Mouse (Mus musculus): ENCODE results near the gene Myom3.

The Myom3 gene

DNA sequence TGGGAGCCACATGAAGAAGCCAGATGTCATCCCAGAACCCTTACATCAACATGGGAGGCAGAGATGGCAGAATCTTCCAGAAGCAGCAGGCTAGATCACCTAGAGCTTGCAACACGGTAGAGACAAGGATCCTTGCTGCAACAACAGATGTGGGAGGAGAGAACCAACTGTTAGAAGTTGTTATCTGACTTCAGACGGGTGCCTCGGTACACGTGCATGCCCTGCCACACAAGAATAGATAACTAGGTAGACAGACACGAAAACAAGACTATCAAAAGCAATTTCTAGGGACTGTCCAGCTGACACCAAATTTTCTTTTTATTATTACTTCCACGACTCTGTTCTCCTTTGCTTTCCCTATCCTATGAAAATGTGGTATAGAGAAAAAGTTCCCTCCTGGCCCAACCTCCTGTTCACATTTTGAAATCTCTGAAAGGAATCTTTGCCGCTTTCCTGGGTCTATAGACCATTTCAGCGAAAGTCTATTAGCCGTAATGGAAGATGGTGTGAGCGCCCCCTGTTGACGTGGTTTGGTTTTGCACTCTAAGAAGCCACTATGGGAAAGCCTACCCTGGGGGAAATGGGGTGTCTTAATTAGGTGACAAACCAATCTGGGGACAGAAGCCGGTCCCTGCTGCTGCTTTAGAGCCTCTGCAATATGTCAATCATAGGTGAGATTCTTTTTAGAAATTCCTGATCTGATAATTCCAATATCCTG lies 57.5 kb downstream of the Myom3 start:
- DNase-seq: peak; percentile 38 to 79

DNA sequence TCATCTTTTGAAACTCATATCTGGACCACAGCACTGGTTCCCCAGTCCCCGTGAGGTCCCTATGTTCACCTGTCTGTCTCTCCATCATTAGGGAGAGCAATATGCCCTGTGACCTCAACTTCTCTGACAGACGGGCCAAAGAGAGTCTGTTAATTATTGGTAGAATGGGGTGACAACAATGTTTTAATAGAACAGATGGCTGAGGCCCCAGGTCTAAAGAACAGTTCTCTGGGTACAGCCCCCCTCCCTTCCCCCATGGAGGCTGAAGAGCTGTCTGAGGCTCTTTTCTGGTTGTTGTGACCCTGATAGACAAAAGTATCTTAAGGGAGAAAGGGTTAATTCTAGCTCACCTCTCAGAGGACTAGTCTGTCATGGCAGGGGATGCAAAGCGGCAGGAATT lies 58.9 kb downstream of the Myom3 start:
- peak; percentile 72 to 81 for DNase-seq

DNA sequence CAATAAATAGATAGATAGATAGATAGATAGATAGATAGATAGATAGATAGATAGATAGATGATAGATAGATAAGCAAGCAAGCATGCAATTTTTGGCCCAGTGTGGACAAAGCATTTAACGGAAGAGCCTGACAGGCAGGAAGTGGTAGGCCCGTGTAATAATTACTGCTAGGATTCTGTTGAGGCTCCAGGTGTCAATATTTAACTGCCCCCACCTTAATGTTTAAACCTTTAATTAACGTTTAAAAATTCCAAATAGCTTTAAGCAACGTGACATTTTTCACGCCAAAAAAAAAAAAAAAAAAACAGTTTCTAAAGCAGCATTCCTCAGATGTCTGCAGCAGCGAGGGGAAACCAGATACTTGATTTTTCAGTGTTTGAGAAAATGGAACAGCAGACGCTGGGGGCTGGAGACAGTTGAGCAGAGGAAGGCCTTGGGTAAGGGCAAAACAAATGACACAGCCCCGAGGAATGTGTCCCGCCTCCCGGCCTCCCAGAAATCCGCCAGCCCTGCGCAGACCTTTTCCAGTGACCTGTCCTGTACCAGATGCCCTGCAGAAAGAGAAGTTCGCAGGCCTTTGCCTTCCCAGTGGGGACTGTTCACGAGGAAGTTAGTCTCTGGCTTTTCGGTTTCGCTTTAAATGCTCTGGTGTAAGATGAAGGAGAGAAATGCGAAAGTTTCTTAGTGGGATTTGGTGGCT lies 60.5 kb downstream of the Myom3 start:
- DNase-seq: peak; percentile 83 to 89

DNA sequence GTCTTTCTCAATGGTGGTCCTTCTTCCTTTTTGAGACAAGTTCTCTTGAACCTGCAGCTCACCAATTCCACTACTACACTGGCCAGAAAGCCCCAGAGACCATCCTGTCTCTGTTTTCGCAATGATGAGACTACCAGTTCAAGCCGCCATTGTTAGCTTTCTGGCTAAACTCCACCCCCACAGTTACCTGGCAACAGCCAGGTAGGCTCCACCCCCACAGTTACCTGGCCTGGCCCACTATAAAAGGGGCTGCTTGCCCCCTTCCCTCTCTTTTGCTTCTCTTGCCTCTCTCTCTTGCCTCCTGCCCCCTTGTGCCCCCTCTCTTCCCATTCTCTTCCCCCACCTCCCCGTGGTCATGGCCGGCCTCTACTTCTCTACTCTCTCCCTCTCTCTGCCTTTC lies 62.3 kb downstream of the Myom3 start:
- DNase-seq: no peak

DNA sequence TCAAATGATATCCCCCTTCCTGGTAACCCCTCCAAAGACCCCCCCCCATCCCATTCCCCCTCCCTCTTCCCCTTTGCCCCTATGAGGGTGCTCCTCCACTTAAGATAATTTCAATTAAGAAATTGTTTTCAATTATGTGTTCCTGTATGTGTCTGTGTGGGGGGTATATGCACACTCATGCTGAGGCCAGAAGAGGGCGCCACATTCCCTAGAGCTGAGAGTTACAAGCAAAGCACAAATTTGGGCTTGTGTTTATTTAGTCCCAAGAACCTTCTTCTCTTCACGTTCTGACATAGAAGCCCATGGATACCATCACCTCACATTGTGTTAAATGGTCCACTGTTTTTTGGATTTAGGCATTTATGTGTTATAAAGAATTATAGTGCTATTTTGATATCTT lies 63.8 kb downstream of the Myom3 start:
- peak in 1 of 2 experiments; percentile 77 for DNase-seq

DNA sequence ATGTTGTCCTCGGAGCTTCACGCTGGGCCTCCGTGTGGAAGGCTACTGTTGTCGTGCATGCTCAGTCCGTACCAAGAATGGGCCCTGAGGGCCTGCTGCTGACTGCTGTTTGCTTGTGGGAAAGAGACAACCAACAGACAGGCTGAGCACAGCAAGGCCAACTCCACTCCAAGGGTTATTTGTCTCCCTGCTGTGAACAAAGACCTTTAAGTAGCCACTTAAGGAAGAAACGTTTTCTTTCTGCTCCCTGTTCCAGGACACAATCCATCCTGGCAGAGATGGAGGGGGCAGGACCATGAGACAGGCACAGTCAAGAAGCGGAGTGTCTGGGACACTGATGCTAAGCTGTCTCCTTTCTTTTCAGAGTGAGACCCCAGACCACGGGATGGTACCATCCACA lies 64.7 kb downstream of the Myom3 start:
- DNase-seq: no peak

DNA sequence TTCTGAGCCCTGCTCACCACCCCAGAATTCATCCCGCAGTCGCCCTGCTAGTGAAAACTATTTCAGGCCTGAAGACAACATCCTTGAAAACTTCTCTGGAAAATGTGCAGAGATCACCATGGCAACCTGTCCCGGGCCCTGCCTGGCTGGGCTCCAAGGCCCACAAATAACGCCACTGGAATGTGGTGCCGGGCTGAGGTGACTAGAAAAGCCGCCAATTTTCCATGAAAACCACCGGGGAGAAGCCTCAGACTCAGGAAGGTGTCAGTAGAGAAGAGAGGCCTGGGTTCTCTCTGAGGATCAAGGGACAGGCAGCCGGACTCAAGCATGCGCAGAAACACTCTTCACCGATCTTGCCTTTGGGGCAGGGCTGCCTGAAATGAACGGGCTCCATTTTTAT lies 69.0 kb downstream of the Myom3 start:
- DNase-seq: peak; percentile 91 to 92

DNA sequence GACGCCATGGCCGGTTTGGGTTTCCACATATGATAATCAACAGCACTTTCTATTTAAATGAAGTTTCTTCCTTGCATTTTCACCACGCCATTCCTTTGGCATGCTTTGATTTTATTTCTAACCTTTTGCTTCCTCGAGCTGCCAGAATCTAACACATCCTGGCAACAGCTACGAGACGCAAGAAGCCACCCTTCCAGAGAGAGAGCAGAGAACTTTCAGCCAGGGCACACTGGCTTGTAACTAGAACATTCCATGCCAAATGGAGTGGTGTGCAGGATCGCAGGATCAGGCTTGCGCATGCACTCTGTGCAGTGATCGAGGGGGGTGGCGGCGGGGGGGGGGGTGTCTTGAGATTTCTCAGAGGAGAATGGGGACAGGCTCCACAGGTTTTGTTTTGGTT lies 72.6 kb downstream of the Myom3 start:
- peak; percentile 60 to 67 for DNase-seq

DNA sequence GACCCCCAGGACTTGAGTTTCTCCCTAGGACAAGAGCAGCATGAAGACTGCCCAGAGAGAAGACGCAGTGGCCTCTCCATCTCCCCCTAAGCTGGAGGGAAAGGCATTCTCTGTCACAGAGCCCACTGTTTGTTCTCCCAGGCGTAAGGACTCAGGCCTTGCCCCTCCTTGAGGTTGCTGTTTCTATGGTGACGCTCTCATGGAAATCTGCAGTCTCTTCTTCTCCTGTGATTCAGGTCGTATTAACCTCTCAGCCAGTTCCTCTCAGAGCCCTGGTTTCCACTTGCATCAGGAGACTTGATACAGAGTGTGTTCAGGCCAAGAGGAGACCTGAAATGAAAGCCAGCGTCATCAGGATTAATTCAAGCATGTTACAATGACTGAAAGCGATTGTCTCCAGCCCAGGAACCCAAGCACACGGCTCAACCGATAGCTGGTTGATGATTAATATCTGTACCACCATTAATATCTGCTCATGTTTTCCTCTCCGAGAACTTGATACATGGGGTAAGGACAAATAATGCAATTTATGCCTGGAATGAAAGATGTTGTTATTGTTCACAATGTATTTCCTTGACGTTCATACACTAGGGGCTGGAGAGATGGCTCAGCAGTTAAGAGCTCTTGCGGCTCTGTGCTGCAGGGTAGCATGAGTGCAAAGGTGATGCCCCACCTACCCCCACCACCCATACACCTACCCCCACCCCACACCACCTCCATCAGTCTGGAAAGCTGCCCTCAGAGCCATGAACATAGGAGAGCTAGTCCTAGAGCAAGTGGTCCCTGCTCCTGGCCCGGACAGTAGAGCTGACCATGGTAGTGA lies 74.0 kb downstream of the Myom3 start:
- DNase-seq: no peak

DNA sequence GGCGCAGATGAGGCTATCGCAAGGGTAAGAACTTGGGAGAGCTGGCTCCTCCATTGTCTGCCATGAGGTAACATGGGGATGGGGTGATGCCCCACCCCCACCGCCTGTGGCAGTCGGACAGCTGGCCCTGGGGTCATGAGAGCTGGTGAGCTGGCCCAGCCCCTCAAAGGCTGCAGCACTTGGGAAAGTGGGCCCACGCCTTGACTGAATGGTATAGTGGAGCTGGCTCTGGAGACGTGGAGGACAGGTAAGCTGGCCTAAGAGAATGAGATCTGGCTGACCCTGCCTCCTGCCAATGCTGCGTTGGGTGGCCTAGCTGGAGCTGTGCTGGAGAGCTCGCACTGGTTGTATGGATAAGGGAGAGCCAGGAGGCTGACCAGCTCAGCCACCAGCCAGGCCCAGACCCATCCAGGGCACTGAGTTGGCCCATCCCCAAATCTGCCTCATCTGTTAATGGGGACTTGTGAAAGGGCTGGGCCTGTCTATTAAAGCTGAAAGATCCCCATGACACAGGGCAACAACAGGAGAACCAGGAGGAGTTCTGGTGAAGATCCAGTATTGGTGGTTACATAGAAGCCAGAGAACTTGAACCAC lies 74.7 kb downstream of the Myom3 start:
- DNase-seq: no peak

DNA sequence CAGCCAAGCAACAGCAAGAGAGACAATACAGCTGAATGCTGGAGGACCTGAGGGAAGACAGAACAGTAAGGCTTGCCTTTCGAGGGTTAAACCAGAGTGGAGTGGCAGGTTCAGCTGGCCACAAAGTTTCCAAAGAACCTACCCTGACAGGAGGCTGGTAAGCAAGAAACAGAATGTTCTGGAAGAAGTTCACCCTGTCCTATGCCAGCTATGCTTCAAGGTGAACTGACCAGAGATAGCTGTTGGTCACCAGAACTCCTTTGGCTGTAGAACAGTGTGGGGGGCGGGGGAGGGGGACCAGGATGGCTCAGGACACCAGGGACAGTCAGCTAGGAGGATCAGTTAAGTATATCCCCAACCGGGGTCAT lies 79.4 kb downstream of the Myom3 start:
- DNase-seq: no peak

DNA sequence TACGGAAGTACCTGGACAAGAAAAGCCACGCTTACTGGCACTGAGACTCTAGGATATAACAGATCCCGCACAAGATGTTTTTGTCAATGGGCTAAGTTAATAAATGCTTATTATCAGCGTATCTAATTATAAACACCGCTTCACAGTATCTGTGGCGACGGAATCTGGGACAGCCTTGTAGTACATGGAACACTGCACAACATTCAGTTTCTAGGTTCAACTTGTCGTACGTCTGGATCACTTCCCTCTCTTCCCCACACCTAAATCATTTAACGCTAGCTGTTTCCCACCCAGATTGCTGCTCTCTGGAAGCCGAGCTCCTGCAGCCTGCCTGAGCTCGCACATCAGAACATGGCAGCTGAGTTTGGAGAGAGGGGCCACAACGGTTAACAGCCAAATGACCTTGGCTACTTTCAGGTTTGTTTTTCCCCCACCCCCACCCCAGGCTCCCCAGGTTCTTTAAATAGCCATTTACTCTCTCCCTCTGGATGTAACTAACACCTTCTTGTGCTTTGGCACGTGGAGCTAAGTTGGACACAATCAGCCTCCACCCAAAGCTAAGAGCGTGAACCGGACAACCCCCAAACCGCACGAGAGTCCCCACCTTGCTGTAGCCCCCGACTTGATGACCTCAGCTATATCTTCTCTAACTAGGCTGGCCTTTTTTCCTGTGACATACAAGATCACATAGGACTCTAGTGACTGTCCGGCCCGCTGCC lies 79.9 kb downstream of the Myom3 start:
- DNase-seq: no peak

DNA sequence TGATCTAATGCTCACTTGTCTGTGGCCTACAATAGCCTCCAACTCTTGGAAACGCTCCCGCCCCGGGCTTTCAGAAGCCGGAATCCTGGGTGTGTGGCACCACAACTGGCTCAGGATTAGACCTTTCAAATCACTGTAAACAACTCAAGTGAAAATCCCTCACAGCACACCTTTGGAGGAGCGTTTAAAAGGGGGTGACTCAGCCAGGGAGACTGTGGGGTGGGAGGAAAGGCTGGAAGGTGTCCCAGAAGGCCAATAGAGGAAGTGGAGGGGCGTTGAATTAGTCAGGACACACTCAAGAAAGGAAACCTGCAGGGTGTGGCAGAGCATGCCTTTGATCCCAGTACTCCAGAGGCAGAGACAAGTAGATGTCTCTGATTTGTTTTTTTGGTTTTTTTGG lies 84.9 kb downstream of the Myom3 start:
- no peak for DNase-seq

DNA sequence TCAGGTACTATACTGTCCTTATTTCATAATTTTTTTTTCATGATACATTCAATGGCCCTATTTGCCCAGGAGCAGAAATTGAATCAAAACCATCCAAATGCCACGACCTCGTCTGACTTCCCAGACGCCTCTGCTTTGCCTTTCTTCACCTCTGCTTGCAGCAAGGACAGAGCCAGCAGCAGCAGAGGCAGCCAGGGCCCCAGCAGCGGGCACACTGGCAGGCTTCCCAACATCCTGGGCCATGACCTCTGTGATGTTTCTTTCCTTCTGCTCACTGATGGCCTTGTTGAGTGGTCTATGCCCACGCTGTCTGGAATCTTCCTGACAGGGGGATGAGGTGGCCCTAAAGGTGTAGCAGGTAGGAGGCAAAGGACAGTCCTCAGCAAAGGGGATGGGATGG lies 88.1 kb downstream of the Myom3 start:
- peak in 1 of 2 experiments; percentile 55 for DNase-seq

DNA sequence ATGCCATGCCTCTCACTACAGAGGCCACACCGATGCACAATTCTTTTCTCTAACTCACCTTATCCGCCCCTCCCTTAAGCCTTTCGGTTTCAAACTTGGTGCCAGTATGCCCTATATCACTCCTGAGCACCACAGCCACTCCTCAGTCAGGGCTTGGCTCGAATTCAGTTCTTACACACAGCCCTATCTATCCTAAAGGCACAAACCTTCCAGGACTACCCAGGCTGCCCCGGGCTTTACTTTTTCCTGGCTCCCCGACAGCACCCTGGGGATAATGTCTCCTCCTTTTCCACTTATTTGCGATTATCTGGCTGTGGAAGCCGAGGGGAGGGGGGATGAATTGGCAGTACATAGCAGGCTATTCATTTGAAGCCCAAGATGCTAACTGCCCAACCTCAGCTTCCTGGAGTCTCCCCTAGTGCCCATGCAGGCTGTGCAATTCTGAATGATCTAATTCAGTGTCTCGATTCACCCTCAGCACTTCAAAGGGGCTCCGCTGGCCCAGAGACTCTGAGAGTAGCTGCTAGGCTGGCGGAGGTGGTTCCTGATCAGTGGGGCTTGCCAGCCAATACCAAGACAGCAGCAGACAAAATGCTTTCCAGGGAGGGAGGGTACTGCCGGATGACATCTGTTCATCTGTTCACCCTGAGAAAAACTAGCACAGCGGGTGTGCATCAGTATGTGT lies 91.0 kb downstream of the Myom3 start:
- no peak for DNase-seq

DNA sequence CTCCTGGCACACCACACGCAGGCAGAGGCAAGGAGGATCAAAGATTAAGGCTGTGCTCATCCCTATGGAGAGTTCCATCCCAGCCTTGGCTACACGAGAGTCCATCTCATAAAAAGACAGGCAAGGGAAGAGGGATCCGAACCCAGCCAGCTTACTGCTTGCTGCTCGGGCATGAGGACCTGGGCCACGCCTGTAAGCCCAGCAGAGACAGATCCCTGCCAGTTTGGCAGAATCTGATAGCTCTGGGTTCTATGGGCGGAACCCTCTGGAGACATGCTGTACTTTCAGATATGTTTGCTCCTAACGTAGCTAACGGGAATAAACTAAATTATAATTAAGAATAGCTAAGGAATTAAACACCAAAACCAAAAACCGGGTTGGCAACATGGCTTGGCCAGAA lies 92.4 kb downstream of the Myom3 start:
- no peak for DNase-seq

DNA sequence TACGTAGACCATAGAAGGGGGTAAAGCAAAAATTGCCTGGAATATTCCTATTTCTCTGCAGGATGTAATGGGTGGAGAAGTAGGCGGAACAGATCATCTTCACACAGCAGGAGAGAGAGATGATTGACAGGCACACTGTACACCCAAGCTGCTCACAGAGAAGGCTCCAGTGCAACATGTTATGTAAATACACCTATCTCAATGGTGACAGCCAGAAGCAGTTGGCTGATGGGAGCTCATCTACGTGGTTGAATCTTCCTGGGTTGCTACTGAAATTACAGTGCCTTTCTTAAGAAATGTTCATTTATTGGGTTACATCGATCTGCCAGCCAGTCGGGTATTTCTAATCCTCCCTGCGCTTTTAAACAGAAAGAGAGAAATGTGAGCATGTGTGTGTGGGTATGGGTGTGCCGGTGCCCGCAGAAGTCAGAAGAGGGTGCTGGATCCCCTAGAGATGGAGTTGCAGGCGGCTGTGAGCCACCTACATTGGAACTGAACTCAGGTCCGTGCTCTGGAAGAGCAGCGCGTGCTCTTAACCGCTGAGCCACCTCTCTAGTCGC lies 94.6 kb downstream of the Myom3 start:
- DNase-seq: no peak

DNA sequence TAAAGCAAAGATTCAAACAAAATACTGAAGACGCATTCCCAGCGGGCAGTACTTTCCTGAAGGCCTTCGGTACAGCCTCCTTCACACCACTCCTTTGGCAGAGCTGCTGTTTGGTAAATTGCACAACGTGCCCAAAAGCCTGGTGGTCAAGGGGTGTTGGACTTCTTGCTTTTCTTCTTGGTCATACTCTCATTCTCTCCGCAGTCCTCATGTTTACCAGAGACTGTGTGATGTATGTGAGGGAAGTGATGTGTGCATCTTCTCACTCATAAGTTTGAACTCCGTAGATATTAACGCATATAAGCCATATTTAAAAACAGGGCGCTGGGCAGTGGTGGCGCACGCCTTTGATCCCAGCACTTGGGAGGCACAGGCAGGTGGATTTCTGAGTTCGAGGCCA lies 95.1 kb downstream of the Myom3 start:
- no peak for DNase-seq

DNA sequence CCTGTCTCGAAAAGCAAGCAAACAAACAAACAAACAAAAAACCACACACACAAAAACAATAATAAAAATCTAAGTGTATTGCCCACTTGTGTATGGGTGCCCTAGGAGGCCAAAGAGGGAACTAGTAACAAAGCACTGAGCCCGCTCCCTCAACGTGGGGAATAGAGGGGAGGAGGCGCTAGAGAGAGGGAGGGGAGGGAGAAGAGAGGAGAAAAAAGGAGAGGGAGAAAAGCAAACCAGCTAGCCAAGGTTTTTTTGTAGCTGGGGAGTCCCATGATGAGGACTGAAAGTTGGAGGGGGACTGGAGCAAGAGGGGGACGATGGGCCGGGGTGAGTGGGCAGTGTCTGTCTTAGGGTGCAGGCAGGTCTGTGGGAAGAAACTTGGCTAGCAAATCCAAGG lies 95.6 kb downstream of the Myom3 start:
- no peak for DNase-seq

DNA sequence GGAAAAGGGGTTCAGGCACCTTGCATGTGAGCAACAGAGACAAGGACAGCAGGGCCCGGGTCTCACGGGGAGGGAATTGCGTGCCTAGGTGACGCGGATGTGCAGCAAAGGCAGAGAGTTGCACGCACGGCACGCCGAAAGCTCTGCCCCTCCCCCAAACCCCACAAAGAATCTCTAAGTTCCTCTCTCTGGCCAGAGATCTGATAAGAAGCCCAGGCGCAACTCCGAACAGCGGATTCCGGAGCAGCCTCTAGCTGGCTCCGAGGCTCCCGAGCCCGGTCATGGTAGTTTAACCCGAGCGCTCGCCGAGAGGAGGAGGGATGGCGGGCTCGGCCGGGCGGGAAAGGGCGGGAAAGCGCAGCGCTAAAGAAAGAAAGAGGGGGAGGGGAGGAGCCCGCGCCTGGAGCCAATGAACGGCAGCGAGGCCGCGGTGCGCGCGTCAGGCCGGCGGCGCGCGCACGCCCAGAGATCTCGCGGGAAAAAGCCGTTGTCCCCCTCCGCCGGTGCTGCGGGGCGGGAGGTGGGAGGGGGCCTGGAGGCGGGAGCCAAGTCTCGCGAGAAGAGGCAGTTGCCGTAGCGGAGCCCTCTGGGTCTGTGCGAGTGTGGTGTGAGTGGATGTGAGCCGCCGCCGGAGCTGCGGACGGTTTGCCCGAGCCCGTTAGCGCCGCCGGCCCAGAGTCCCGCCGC lies 96.2 kb downstream of the Myom3 start, which contains the start of gene Srsf10:
Gene Srsf10, plus strand, starts transcription at position 212 of the 687 bp plus-strand sequence.
- peak; percentile 97 to 98 for DNase-seq
